Mouse (Mus musculus) E14TG2a.4 (cell line): Measurements from ENCODE around the gene Acsbg2.

Source experiments
- CTCF ChIP-seq: conservative IDR thresholded peaks from 2 replicates; pipeline ENCODE4 v1.5.1; 2014; ENCODE audit warnings: low read length
- NANOG ChIP-seq: IDR thresholded peaks from 2 replicates; pipeline ENCODE4 v1.6.1; 2014; ENCODE audit warnings: borderline replicate concordance, low read length, mixed read lengths
- POU5F1 ChIP-seq: IDR thresholded peaks from 2 replicates; pipeline ENCODE4 v1.6.1; 2014; ENCODE audit warnings: low read length, borderline replicate concordance

- TF ChIP-seq CTCF (no peak), POU5F1 (no peak), NANOG (no peak)
Measured at GRCm38 (mm10) chr17:56896513-56897129, 22.4 kb upstream of the Acsbg2 start.
